Mouse (Mus musculus) heart, postnatal 14 days (tissue): ENCODE data around the gene Opa3. TPM values are rescaled to one million over a fixed set of nuclear protein-coding genes. Genes with fewer than 3 reads are reported as not detected.

Experiments used
- DNase-seq, 2 experiments: peaks; one replicate each; pipeline ENCODE4 v3.0.0; 2021 to 2022
- intact Hi-C: fragments of 180-260 bp; cut with DNase I; formaldehyde crosslinking; loops from one replicate; pipeline ENCODE4 v1.15.1; 2025
- total RNA-seq, 2 experiments: library from RNA; stranded (reverse); gene quantifications; 2 replicates each; pipeline ENCODE4 v1.2.3; 2021

The Opa3 gene
- total RNA-seq, 2 experiments from 2014 or later = 54.8 to 58.3 TPM

DNA sequence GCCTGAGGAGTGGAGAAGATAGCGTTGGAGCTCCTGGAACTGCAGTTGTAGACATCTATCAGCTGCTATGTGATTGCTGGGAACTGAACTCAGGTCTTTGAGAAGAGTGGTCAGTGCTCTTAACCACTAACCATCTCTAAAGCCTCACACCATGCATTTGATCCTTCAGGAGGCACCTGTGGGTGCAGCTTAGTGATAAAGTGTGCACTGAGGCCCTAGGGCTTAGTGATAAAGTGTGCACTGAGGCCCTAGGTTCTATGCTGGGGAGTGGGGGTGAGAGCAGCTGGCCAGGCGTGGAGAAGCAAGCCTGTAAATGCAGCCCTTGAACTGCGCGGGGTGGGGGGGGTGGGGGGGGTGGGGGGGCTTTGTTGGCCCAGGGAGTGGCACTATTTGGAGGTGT is 11.9 kb downstream of the Opa3 start:
- intact Hi-C loops = loop anchor here (1.0 to 2.0 kb wide), 3 partner anchors 35 to 103 kb away; no protein-coding TSS in a partner anchor
- no peak for DNase-seq

DNA sequence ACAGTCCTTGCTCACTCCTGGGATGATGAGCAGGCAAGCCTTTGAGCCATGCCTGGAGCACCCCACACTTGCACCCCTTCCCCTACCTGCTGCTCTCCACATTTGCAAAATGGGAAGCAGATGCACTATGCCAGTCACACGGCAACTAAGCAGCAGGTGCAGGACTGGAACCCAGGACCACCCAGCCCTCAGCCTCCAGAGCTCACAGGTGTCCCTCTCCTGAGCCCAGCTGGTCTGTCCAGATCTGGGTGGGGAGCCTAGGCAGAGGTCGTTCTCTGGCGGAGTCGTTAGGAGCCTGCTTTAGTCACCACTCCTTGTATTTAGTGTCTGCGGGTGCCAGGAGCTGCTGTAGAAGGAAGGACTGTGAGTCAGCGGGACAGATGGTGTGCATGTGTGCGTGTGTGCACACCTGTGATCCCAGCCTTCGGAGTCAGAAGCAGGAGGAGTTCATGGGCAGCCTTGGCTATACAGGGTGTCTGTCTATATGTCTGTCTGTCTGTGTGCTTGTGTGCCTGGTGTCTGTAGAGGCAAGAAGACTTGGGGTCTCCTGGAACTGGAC is 12.8 kb downstream of the Opa3 start:
- intact Hi-C loops = loop anchor here (2.0 kb wide), 1 partner anchor 34 kb away; no protein-coding TSS in a partner anchor
- no peak for DNase-seq

DNA sequence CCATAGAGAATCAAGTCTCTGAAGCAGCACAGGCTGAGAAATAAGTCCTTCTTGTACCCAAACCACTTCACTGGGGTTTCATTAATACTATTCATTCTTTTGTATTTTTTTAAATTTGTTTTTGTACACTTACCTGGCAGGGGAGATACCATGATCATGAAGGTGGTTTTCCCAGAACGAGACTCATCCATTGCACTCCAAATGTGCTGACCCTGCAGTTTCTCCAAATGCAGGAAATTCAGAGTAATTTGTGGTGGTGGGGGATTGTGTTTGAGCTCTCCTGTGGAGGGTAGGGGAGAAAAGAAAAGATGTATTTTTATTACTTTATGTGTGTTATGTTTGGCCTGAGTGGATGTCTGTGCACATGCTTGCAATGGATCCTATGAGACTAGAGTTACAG is 13.9 kb downstream of the Opa3 start:
- intact Hi-C loops = no loop called here

DNA sequence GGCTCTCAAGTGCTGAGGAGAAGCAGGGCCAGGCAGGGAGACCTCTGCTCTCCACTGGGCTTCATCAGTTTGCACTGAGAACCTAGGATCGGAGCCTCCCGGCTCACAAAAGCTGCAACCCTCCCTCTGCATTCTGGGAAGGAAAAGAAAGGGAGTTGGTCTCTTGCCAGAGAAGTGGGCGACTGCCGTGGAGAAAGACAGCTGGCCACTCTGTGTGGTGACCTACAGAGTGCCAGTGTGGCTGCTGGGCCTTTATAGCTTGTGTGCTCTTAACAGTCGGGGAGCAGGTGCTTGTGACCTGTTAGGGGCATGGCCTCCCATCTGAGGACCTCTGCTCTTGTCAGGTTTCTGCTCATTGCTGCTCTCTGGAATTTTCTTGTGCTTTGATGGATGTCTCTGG is 15.7 kb downstream of the Opa3 start:
- DNase-seq = no peak
- intact Hi-C loops = no loop called here

More for the DNA sequence above, 13.9 kb downstream of the Opa3 start:
- no peak for DNase-seq

DNA sequence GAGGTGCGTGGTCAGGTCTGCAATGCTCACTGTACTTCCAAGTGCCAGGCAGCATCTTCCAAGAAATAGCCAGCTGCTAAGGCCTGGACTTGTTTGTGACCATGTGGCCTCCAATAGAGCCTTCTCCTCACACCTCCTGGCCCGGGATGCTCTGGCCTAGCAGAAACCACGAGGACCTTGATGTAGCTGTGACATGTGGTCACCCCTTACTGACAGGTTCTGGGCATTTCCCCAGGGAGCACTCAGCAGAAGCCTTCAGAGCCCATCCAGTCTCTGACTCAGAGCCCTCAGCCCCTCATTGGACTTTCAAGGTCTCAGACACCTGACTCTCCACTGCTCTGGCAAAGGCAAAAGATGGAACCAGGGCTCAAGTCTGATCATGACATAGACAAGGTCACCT is 16.9 kb downstream of the Opa3 start:
- no peak for DNase-seq
- intact Hi-C loops = no loop called here

DNA sequence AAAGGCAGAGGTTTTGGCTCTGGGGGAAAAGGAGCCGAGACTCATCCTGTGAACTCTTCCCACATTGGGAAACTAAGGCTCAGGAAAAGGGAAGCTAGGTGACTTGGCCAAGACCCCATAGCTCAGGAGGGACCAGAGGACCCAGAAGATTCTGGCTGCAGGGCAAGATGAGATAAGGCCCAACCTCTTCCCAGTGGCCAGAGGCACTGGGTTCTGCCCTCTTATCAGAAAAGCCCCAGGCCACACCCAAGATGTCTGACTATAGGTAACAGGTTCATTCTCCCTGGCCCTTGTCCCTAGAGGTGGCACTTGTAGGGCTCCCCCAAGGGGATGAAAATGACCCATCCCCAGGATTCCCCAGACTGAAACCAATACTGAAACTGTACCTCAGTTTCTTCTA is 18.7 kb downstream of the Opa3 start:
- intact Hi-C loops = no loop called here
- no peak for DNase-seq

DNA sequence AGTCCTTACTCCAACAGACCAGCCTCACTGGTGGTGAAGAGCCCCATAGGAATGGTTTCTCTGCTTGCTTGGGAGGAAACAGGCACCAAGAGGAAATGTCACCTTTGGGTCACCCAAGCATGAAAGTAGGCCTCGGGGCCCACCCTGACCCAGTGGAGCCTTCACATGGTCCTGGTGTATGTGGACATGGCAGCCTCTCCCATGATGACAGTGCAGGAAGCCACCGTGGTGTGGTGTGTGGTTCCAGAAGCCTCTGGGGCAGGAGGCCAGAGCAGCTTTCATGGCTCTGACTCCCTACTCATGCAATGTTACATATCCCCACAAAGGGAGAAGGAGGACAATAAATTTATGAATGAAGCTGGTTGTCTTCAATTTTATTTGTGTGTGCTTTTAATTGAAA is 19.4 kb downstream of the Opa3 start:
- no peak for DNase-seq
- intact Hi-C loops = no loop called here

DNA sequence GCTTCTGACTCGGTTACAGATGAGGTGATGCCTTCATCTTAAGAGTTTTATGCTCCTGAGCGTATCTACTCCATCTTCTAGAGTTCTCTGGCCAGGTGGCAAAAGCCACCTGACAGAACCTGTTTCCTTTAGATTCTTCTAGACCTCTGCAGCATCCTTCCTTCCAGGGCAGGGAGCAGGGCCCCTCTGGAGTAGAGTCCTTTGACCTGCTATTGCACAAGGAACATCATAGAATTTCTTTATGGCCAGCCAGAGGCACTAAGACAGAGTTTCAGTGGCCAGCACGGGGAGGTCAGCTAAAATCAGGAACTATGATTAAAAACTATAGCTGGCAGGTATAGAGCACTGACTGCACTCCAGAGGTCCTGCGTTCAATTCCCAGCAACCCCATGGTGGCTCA is 23.9 kb downstream of the Opa3 start:
- DNase-seq = no peak
- intact Hi-C loops = no loop called here

DNA sequence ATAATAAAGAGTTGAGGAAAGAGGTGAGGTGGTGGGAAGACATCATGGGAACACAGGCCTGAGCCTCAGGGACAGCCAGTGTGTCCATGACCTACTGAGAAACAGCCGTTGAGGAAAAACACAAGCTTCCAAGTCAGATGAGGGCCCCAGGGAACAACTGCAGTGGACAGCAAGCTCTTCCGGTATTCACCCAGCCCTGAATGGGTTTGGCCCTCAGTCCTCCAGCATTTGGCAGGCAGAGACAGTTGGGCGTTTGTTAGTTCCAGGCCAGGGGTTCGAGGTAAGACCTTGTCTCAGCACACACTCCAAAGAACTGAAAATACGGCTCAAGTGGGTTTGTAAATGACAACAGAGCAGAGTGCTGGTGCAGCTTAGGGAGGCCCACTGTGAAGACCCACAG is 25.3 kb downstream of the Opa3 start:
- intact Hi-C loops = no loop called here
- DNase-seq = no peak

DNA sequence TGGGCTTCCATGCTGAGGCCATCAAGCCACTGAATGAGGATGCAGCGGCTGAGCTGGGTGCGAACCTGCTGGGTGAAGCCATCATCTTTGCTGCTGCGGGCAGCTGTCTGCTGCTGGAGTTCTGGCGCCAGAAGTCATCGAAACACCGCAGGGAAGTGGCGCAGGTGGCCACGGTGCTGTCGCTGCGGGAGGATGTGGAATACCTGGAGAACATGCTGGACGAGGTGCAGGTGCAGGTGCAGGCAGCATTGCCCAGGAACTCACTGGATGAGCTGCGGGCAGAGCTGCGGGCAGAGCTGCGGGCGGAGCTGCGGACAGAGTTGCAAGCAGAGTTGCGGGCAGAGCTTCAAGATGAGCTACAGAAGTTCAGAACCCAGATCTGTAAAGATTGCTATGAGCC is 27.3 kb downstream of the Opa3 start:
- intact Hi-C loops = no loop called here
- no peak for DNase-seq

DNA sequence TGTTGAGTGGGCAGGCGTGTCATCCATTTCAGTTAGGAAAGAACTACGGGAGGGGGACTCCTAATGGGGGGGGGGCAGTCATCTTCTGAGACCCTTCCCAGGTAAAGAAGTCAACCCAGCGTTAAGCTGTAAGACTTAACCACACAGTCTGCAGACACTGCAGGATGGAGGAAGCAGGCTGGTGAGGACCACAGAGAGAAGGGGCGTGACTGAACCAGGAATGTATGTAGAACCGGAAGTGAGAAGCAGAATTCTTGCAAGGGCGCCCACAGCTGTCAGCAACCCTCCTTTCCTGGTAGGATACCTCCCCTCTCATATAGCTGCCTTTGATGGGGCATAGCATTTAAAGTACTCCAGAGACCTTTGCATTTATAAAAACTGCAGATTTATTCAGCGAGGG is 28.4 kb downstream of the Opa3 start:
- DNase-seq = no peak
- intact Hi-C loops = no loop called here

DNA sequence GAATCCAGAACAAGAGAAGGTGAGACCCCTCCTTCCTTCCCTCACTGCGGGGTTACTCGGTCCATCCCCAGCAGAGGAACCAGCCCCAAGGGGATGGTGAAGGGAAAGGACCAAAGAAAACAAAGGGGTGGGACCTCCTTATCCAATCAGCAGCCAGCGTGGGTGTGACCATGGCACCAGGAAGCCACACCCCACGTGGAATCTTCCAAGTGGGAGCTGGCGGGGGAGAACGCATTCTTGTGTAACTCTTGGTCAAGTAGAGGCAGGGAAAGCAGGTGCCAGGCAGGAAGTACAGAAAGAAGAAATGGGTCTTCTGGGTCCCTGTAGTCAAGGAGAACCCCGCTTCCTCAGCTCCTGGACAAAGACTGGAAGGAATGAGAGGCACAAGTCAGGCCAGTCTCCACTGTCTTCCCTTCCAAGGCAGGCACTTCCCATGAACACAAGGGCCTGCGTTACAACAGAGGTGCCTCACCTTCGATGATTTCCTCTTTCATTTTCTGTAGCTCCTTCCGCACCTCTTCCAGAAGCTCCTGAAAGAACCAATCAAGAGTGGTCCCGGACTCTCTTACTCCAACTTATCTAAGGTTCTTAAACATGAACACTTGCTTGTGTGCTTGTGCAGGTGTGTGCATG is 29.4 kb downstream of the Opa3 start:
- intact Hi-C loops = no loop called here
- DNase-seq = peak; percentile 64 to 72

DNA sequence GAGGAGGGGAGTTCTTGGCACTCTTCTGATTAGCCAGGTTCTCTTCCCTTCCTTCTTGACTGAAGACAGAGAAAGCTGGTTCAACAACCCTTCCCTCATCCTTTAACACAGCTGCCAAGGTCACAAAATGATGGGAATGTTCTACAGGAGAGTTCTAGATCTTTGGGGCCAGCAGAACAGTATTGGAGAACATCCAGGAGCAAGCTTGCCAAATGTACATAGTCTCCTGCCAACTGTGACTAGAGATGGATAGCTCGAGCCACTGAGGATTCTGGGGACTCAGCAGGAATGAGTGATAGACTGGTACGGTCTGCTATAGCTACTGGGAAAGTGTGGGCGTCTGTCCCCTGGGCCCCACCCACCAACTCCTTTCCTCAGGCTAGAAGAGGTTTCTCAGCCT is 30.2 kb downstream of the Opa3 start:
- DNase-seq = peak in 1 of 2 experiments; percentile 54

DNA sequence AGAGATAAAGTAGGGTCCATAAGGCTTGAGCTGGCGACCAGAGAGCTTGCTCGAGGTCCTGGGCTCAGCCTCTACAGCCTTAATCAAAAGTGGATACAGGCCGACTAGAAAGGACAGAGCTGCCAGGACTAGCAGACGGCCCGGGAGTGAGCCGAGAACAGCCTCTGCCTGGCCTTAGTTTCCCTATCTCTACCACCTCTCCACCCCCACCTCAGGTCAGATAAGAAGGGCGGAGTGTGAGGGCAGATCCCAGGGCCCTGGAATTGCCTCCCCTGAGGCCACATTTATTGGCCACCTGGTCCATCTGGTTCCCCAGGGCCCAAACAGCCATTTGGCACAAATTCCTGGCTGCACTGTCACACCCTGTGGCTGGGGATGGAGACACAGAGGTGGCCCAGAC is 37.0 kb downstream of the Opa3 start:
- no peak for DNase-seq

More for the DNA sequence above, 30.2 kb downstream of the Opa3 start:
- intact Hi-C loops = no loop called here

DNA sequence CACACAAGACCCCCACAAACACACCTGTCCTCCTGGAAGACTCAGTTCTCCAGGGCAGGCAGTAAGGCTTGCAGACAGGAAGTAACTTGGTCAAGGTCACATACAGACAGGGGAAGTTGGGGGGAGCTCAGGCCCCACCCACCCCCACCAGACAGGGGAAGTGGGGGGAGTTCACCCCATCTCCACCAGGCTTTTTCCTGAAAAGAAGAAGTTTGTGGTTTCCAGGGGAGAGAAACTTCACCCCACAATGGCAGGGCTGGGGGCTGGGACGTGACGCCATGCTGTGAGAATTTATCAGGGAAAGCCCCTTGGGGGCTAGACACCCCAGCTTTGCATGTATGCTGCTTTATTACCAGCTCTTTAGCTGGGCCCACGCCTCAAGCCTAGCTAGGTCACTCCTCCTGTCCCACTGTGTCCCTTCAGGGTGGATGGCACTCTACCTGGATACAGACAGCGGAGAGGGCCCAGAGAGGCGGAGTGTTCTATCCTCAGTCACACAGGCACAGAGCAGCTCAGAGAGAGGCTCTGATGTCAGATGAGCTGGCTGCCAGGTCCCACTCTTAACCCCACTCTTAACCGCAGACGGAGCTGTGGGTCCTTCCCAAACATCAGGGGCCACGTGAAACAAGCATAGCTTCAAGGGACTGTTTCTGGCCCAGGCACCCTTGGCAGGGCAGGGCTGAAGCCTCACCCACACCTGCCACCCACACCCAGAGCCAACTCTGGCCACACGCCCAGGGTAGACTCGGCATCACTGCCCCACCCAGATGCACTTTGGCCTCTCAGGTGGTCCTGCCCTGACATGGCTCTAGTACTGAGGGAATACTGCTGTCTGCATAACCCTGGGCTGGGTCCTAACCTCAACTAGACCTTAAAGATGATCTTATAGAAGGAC is 38.0 kb downstream of the Opa3 start:
- intact Hi-C loops = no loop called here
- DNase-seq = no peak

More for the DNA sequence above, 37.0 kb downstream of the Opa3 start:
- intact Hi-C loops = no loop called here

DNA sequence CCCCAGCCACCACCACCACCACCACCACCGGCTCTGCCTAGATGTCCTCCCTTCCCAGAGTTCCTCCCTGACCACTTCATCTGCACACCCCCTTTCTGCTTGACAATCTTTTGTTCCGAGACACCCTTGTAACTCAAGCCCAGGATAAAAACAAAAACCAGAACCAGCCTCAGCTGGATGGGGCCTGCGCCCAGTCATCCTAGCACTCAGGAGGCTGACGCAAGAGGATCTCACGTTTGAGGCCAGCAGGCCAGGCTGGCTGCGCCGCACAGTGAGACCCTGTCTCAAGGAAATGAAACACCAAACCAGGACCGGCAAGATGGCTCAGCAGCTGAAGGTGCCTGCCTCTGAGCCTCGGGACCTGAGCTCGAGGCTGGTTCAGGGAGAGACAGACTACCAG is 38.9 kb downstream of the Opa3 start:
- intact Hi-C loops = no loop called here
- no peak for DNase-seq

DNA sequence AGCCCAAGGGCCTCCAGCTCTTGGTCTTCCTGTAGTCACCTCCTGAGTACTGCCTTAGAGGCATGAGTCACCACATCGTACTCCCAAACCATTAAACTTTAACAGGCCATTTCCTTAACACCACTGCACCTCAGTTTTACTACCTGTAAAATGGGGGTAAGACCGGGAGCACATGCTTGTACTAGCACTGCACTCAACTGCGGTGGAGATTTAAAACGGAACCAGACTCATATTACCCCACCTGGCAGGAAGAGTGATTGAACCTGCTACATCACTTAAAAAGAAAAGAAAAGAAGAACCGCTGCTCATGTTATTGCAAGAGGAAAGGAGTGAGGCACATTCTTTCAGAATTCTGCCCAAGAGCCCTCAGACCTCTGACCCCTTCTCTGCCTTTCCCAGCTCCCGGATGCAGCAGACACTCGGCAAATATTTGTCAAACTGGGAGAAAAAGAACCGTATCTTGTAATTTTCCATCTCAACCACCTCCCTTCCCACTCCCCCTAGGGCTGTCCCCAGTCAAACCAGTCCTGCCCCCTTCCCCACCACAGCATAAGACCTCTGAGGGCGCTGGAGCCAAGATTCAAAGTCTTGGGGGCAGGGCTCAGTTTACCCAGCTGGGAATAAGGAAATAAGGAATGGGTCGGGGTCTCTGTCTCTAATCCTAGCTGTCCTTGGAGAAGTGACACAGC is 41.0 kb downstream of the Opa3 start:
- no peak for DNase-seq
- intact Hi-C loops = no loop called here

DNA sequence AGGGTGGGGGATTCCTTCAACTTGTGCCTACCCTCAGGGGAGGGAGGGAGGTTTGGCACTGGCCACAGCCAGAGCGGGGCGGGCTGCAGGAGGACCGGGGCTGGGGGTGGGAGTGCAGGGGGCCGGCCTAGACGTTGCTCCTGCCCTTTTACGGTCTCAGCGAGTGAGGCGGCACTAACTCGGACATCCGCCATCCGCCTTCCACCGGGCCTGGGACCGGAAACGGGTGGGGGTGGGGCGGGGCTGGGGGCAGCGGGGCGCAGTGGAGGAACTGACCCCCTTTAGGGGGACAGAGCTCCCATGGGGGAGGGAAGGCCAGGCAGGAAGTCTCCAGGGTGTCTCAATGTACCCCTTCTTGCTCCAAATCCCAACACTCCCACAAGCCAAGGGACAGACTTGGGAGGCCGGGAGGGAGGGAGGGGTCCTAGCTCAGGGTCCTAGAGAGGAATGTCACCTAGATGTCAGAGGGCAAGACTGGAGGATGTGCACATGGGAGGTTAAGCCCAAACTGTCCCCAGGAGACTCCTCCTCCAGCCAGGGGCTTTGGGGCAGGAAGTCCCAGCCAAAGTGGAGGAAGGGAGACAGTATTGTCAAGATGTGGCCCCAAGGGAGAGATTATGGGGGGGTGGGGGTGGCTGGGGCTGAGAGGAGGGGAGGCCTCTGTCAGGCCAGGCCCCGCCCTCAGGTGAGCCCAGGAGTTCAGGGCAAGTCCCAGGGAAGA is 41.7 kb downstream of the Opa3 start:
- intact Hi-C loops = no loop called here
- peak; percentile 74 to 76 for DNase-seq

DNA sequence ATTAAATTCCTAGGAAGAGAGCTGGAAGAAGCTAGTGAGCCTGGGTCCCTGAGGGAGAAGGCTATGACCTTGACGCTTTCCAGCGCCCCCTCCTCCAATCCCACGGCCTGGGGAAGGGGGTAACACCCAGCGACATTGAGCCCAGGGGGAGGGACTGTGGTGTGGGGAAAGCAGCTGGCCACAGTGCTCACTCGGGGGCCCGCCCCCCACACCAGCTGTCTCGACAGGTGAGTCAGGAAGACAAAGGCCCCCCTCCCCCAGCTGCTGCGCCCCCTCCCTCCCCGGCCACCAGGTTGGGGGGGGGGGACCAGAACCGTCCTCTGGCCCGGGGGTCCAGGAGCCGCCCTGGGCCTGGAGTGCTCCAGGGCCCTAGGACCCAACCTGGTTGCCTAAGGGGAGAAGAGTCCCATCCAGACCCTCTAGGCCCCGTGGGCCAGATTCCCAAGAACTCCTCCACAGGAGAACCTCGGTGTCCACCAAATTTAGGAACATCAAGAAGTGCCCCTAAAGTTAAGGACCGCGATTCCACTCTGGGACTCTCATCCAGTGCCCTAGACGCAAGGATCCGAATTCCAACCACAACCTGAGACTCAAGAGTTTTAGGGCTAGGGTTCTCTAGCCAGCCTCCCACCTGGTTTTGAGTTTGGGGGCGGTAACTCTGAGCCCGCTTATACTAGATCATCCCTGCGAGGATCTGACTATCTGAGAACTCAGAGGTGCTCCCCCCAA is 42.5 kb downstream of the Opa3 start:
- intact Hi-C loops = no loop called here
- peak in 1 of 2 experiments; percentile 36 for DNase-seq
